Comparison of ENCODE assay signal across 12 mouse cellular contexts in genomic region chr13:97842801-97843200, GRCm38 (mm10).
"Had no signal": no experiment of that assay in that cellular context is flagged by ENCODE, and none has a peak within 500 bp of the region (broad histone marks: within the 10 kb centered on the region; RNA-seq: fewer than 3 reads in every experiment).

No protein-coding gene starts in this region.

- H3K9ac ChIP-seq: kidney, embryonic 15.5 days; limb, embryonic 12.5 days; liver, embryonic 13.5 days; liver, postnatal 0 days; midbrain, embryonic 13.5 days had no signal

- H3K36me3 ChIP-seq: kidney, embryonic 15.5 days; limb, embryonic 12.5 days; liver, embryonic 13.5 days; midbrain, embryonic 13.5 days had no signal

- H3K27ac ChIP-seq: kidney, embryonic 15.5 days; limb, embryonic 12.5 days; liver, embryonic 13.5 days; midbrain, embryonic 13.5 days had no signal

- H3K4me2 ChIP-seq: kidney, embryonic 15.5 days; limb, embryonic 12.5 days; liver, embryonic 13.5 days; midbrain, embryonic 13.5 days had no signal

- H3K4me1 ChIP-seq: liver, embryonic 13.5 days had no signal

- ATAC-seq: liver, postnatal 0 days; midbrain, embryonic 13.5 days had no signal

- DNase-seq: kidney, adult 2 months; kidney, postnatal 14 days; layer of hippocampus, postnatal 36 days; liver; liver, embryonic 13.5 days; liver, postnatal 0 days; lung, postnatal 14 days; right cerebral cortex, postnatal 25 days; thymus, postnatal 36 days had no signal

- H3K27me3 ChIP-seq: limb, embryonic 12.5 days; liver, embryonic 13.5 days; midbrain, embryonic 13.5 days had no signal

- H3K9me3 ChIP-seq: kidney, embryonic 15.5 days; liver, embryonic 13.5 days; midbrain, embryonic 13.5 days had no signal

- H3K4me3 ChIP-seq: kidney, embryonic 15.5 days; limb, embryonic 12.5 days; liver, embryonic 13.5 days; midbrain, embryonic 13.5 days had no signal
